Mouse (Mus musculus) C3H10T1/2 (cell line): ENCODE results near the gene Zc3h18. TPM values are rescaled to one million over a fixed set of nuclear protein-coding genes. Genes with fewer than 3 reads are reported as not detected.

Experiments used
- polyA plus RNA-seq, 2 experiments: library from polyadenylated mRNA; unstranded; fragments of >200 nt; fragmentation: generic; extraction: Trizol; gene quantifications; one replicate each; pipeline ENCODE4 v1.2.1; 2012; ENCODE audit warnings: missing spikeins in 2 of 2

Gene Zc3h18
- polyA plus RNA-seq = 10 to 100 TPM in 1 of 2 experiments, 1 to 10 TPM in 1; 5.7 to 28.5 TPM

GRCm38 (mm10) chr8:122376365-122377231 lies at the start of gene Zc3h18:
Gene Zc3h18 (plus strand): TSS chr8:122376609.

GRCm38 (mm10) chr8:122360696-122361416 lies 15.6 kb upstream of the Zc3h18 start, which contains the start of gene Trhr2:
Gene Trhr2 (minus strand): TSS chr8:122360746.

GRCm38 (mm10) chr8:122421376-122422070 lies 45.1 kb downstream of the Zc3h18 start, which contains the start of gene Il17c:
Gene Il17c (plus strand): TSS chr8:122422020.

GRCm38 (mm10) chr8:122432443-122433268 lies 56.2 kb downstream of the Zc3h18 start, which contains the start of gene Cyba:
Gene Cyba (minus strand): TSS chr8:122432930.

GRCm38 (mm10) chr8:122443262-122444006 lies 67.0 kb downstream of the Zc3h18 start, which contains the start of gene Mvd:
Gene Mvd (minus strand): TSS chr8:122443422.

GRCm38 (mm10) chr8:122460524-122461472 lies 84.4 kb downstream of the Zc3h18 start, which contains the start of gene Snai3:
Gene Snai3 (minus strand): TSS chr8:122460733.

Other genes starting within 250 kb of the Zc3h18 start
- 10 to 100 TPM in 1 of 2 experiments, 1 to 10 TPM in 1; 9.8 to 17.3 TPM for gene Zfpm1, start 94.5 kb upstream of the Zc3h18 start, polyA plus RNA-seq
- gene Trhr2, start 15.9 kb upstream of the Zc3h18 start, polyA plus RNA-seq = not detected
- gene Il17c, start 45.4 kb downstream of the Zc3h18 start, polyA plus RNA-seq = not detected
- gene Cyba, start 56.3 kb downstream of the Zc3h18 start, polyA plus RNA-seq = not detected
- 10 to 100 TPM; 24.3 to 41.3 TPM for gene Mvd, start 66.8 kb downstream of the Zc3h18 start, polyA plus RNA-seq
- gene Snai3, start 84.1 kb downstream of the Zc3h18 start, polyA plus RNA-seq = under 1 TPM in 1 of 2 experiments, not detected in 1; 0.01 TPM
- gene Rnf166, start 99.5 kb downstream of the Zc3h18 start, polyA plus RNA-seq = 10 to 100 TPM in 1 of 2 experiments, 1 to 10 TPM in 1; 9.7 to 37.6 TPM
- gene Ctu2, start 99.5 kb downstream of the Zc3h18 start, polyA plus RNA-seq = 10 to 100 TPM; 21.2 to 35.3 TPM
- 10 to 100 TPM; 66.5 to 76.0 TPM for gene Piezo1, start 174.7 kb downstream of the Zc3h18 start, polyA plus RNA-seq
- 10 to 100 TPM; 15.3 to 56.8 TPM for gene Cdt1, start 191.4 kb downstream of the Zc3h18 start, polyA plus RNA-seq
- 100 to 1,000 TPM; 310 to 859 TPM for gene Aprt, start 200.3 kb downstream of the Zc3h18 start, polyA plus RNA-seq
- 10 to 100 TPM in 1 of 2 experiments, 1 to 10 TPM in 1; 8.6 to 14.7 TPM for gene Galns, start 234.9 kb downstream of the Zc3h18 start, polyA plus RNA-seq
- gene Trappc2l, start 235.0 kb downstream of the Zc3h18 start, polyA plus RNA-seq = 10 to 100 TPM; 86.1 to 87.4 TPM
- gene Pabpn1l, start 246.1 kb downstream of the Zc3h18 start, polyA plus RNA-seq = not detected